Mouse (Mus musculus) thymus, adult 2 months (tissue): ENCODE data around the gene Caml.
"Not testable (repeated sequence)": the region's sequence is repeated elsewhere in the genome, so short reads cannot be mapped to it uniquely, and the experiment has no call there.

Experiments used
- CTCF ChIP-seq: fragments of 200-500 bp; IDR thresholded peaks from 2 replicates; pipeline ENCODE4 v1.5.1; 2012; ENCODE audit warnings: mild to moderate bottlenecking, control low read depth, low read length, moderate library complexity, borderline replicate concordance; ENCODE audit not compliant: control insufficient read depth, poor library complexity, insufficient read depth; ENCODE audit errors: extremely low read depth
- POLR2A ChIP-seq: fragments of 200-500 bp; IDR thresholded peaks from 2 replicates; pipeline ENCODE4 v1.6.1; 2012; ENCODE audit warnings: mild to moderate bottlenecking, low read length, control low read depth, moderate library complexity; ENCODE audit not compliant: control insufficient read depth, poor library complexity, insufficient read depth; ENCODE audit errors: extremely low read depth

GRCm38 (mm10) chr13:55622156-55622648 lies 603 bp upstream of the Caml start:
- TF ChIP-seq CTCF, POLR2A: not testable (repeated sequence)
